Mouse (Mus musculus): ENCODE results near the gene Sspn. TPM values are rescaled to one million over a fixed set of nuclear protein-coding genes. Genes with fewer than 3 reads are reported as not detected.

The Sspn gene
- polyA plus RNA-seq, 1 experiment: 2.2 TPM

DNA sequence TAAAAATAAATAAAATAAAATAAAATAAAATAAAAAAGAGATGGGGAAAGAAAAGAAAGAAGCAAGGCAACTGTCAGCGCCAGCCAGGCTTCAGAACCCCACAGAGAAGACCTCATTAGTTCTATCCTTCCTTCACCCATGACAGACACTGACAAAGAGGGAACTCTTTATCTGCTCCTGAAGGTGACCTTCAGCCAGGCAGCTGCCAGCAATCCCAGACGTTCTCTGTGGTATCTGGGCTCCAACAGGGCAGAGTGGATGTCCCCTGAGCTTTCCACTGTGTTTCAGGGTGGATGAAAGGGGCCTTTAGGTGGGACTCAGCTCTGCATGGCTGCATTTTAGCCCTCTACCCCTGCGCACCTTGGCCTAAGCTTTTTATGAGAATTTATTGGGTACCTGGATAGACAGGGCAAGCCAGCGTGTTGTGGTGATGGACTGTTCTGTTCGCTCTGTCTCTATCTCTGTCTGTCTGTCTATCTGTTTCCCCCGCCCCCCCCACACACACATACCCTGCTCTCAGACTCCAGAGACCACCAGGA is 26.1 kb downstream of the Sspn start:
- no peak for DNase-seq (ENCODE audit: low read depth)
- TF ChIP-seq POLR2A (IDR thresholded peaks at IDR 0.05; ENCODE audit: borderline replicate concordance, extremely low read depth, insufficient read depth, insufficient read length, poor library complexity, severe bottlenecking): no peak
- TF ChIP-seq CTCF (IDR thresholded peaks at IDR 0.05; ENCODE audit: borderline replicate concordance, extremely low read depth, insufficient read depth, insufficient read length): no peak

DNA sequence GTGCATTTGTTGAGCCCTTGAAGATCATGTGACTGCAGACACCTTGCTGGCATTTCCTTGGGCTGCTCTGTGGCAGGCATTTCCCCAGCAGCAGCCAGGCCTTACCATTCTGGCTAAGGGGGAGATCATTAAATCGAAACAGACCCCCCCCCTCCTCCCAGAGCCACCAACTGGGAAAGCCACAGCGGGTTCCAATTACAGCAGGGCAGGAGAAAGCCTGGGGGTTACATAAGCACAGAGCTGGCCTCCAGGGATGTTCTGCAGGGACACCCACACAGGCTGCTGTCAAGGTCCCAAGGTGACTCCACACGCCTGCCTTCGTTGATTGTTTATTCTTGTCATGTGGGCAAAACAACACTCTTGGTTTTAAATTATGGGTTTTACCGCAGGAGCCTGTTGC is 26.6 kb downstream of the Sspn start:
- no peak for TF ChIP-seq POLR2A (IDR thresholded peaks at IDR 0.05; ENCODE audit: borderline replicate concordance, extremely low read depth, insufficient read depth, insufficient read length, poor library complexity, severe bottlenecking)
- TF ChIP-seq CTCF (IDR thresholded peaks at IDR 0.05; ENCODE audit: borderline replicate concordance, extremely low read depth, insufficient read depth, insufficient read length): no peak

DNA sequence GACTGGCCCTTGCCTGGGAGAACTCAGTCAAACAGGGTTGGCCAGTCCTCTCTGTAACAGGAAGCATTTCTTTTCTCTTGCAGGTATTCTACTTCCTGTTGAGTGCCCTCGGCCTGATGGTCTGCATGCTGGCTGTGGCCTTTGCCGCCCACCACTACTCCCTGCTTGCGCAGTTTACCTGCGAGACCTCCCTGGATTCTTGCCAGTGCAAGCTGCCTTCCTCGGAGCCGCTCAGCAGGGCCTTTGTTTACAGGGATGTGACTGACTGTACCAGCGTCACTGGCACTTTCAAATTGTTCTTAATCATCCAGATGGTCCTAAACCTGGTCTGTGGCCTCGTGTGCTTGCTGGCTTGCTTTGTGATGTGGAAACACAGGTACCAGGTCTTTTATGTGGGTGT is 29.6 kb downstream of the Sspn start:
- TF ChIP-seq CTCF (IDR thresholded peaks at IDR 0.05; ENCODE audit: borderline replicate concordance, extremely low read depth, insufficient read depth, insufficient read length) (no peak), POLR2A (IDR thresholded peaks at IDR 0.05; ENCODE audit: borderline replicate concordance, extremely low read depth, insufficient read depth, insufficient read length, poor library complexity, severe bottlenecking) (no peak)
- DNase-seq (ENCODE audit: low read depth): no peak

More for the DNA sequence above, 26.6 kb downstream of the Sspn start:
- no peak for DNase-seq (ENCODE audit: low read depth)

DNA sequence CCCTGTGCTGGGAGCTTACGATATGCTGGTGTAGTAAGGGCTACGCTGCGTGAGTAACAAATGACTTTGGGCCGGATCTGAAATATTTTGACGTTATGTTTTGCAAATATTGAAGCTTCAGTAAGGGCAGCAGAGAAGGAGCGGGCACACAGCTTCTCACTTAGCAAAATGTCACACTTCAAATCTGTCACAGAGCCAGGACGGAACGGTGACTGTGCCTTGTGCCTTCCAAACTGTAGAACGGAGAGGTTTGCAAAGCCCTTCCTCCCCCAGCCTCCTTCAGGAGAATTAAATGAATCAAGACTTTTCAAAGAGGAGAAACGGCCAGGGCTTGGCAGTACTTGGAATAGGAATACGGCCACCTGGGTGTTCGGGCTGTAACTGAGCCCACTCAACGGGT is 32.5 kb downstream of the Sspn start:
- TF ChIP-seq CTCF (IDR thresholded peaks at IDR 0.05; ENCODE audit: borderline replicate concordance, extremely low read depth, insufficient read depth, insufficient read length) (no peak), POLR2A (IDR thresholded peaks at IDR 0.05; ENCODE audit: borderline replicate concordance, extremely low read depth, insufficient read depth, insufficient read length, poor library complexity, severe bottlenecking) (no peak)
- DNase-seq (ENCODE audit: low read depth): no peak

DNA sequence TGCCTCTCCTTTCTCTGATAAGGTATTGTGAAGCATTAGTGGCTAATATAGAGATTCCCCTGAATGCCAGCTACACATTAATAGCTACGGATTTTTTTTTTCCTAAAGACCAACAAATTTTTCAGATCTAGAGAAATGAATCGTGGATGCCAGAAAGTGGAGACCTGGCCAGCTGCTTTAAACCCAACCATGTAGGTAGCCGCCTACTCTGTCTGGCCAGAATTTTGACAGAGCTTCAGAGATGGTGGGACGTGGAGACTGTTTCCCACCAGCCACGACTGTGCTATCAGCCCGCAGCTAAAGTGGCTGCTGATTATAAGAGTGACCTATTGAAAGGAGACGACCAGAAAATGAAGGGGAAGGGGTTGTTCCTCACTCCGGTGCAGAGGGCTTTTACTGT is 36.3 kb downstream of the Sspn start:
- DNase-seq (ENCODE audit: low read depth): no peak
- no peak for TF ChIP-seq POLR2A (IDR thresholded peaks at IDR 0.05; ENCODE audit: borderline replicate concordance, extremely low read depth, insufficient read depth, insufficient read length, poor library complexity, severe bottlenecking)

DNA sequence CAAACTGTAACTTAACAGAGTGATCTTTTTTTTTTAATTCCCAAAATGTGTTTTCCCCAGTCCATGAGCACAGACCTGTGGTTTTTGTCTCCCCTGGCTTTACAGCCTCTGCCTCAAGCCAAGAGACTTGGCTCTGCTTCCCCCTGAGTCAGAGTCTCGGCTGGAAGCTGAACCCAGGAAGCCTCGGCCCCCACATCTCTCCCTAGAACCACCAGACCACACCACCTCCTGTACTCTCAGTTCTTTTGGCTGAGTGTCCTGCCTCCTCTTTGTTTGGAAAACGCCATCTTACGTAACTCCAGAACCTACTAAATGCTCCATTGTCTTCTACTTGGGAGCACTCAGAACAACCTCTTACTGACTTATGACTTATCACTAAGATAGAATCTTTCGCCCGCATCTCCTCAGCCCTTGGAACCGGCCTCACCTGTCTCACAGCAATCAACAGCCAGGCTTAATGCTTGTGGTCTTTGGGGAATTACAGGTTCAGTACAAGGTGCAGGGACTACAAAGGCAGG is 36.9 kb downstream of the Sspn start:
- no peak for DNase-seq (ENCODE audit: low read depth)

DNA sequence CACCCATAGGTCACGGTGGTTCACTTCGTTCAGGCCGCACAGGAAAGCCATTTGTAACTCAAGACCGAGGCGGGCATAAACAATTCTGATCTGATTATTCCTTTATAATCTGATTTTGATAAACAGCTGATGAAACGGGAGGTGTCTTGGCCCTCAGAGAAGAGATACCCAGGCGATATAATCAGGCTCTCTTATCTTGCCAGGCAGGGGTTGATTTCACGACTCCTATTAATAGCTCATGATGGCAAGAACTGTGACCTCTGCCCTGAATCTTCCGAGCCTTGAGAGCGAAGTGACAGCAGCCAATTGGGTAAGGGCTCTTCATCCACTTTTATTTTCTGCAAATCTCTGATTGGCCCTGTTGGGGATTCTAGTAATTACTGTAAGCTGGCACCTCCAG is 37.4 kb downstream of the Sspn start:
- peak; percentile 42 for DNase-seq (ENCODE audit: low read depth)
- TF ChIP-seq POLR2A (IDR thresholded peaks at IDR 0.05; ENCODE audit: borderline replicate concordance, extremely low read depth, insufficient read depth, insufficient read length, poor library complexity, severe bottlenecking): no peak
- no peak for TF ChIP-seq CTCF (IDR thresholded peaks at IDR 0.05; ENCODE audit: borderline replicate concordance, extremely low read depth, insufficient read depth, insufficient read length)

More for the DNA sequence above, 36.9 kb downstream of the Sspn start:
- TF ChIP-seq CTCF (IDR thresholded peaks at IDR 0.05; ENCODE audit: borderline replicate concordance, extremely low read depth, insufficient read depth, insufficient read length): no peak
- no peak for TF ChIP-seq POLR2A (IDR thresholded peaks at IDR 0.05; ENCODE audit: borderline replicate concordance, extremely low read depth, insufficient read depth, insufficient read length, poor library complexity, severe bottlenecking)

DNA sequence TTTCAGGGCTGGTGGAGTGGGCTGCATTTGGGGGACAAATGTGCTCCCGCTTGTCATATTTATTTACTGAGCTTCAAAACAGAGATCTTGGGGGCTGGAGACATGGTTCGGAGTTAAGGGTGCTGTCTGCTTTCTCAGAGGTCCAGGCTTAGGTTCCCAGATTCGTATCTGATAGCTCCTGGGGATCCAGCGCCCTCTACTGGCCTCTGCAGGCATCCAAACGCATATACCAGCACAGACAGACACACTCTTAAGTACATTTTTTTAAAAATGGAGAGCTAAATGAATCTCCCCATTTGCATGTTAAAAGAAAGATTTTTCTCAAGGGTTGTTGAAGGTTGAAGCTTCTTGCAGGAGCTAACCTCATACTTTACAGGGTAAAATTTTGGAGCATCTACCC is 38.1 kb downstream of the Sspn start:
- no peak for DNase-seq (ENCODE audit: low read depth)
- TF ChIP-seq CTCF (IDR thresholded peaks at IDR 0.05; ENCODE audit: borderline replicate concordance, extremely low read depth, insufficient read depth, insufficient read length) (peak; percentile 29; the same call in 1 of the 2 replicates), POLR2A (IDR thresholded peaks at IDR 0.05; ENCODE audit: borderline replicate concordance, extremely low read depth, insufficient read depth, insufficient read length, poor library complexity, severe bottlenecking) (no peak)

DNA sequence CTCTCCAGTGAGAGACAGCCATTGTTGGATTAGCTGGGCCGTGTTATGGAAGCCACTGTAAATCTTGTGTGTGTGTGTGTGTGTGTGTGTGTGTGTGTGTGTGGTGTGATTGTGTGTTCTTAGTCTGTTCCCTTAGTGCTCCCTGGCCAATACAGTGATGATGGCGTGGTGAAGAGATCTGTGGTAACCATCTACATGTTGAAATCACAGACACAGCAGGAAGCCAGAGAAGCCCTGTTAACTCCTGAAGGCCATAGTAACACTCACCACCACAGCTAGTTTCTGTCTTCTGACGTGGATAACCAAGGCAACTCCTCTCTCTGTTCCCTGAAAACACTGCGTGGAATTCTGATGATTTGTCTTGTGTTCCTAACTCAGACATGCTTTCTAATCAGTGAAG is 40.7 kb downstream of the Sspn start:
- no peak for DNase-seq (ENCODE audit: low read depth)

DNA sequence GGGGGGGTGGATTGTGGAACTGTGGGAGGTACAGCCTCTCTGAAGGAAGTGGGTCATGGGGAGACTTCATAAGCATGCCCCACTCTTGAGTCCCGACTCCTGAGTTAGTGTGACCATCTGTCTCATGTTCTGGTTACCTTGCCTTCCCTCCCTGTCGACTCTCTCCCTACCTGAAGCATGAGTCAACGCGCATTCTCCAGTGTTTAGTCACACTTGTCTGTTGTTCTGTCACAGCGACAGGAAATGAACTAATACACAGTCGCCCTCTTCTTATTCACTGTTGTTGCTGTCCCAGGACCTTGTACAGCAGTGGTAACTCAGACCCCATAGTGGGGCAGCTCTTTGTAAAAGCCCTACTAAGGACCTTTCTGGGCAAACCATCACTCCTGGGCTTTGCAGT is 41.4 kb downstream of the Sspn start:
- DNase-seq (ENCODE audit: low read depth): no peak
- TF ChIP-seq POLR2A (IDR thresholded peaks at IDR 0.05; ENCODE audit: borderline replicate concordance, extremely low read depth, insufficient read depth, insufficient read length, poor library complexity, severe bottlenecking) (no peak), CTCF (IDR thresholded peaks at IDR 0.05; ENCODE audit: borderline replicate concordance, extremely low read depth, insufficient read depth, insufficient read length) (no peak)

More for the DNA sequence above, 40.7 kb downstream of the Sspn start:
- TF ChIP-seq CTCF (IDR thresholded peaks at IDR 0.05; ENCODE audit: borderline replicate concordance, extremely low read depth, insufficient read depth, insufficient read length): no peak
- no peak for TF ChIP-seq POLR2A (IDR thresholded peaks at IDR 0.05; ENCODE audit: borderline replicate concordance, extremely low read depth, insufficient read depth, insufficient read length, poor library complexity, severe bottlenecking)

DNA sequence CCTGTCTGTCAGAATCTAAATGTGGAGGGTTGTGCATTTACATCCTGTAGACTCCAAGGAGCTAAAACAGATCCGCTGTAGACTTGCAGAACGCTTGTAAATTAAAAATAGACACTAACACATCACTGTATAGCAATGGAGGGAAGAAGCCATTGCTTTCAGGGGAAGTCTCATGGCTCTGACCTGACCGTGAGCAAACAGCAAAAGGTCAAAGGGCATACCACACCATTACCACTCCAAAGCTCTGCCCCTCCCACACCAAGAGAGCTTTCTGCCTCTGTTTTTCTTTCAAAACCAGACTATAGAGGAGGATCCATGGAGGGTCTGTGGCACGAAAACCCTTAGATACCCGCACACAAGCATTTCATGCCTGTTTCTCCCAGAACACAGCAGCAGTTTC is 41.9 kb downstream of the Sspn start:
- DNase-seq (ENCODE audit: low read depth): no peak
- no peak for TF ChIP-seq CTCF (IDR thresholded peaks at IDR 0.05; ENCODE audit: borderline replicate concordance, extremely low read depth, insufficient read depth, insufficient read length)
- TF ChIP-seq POLR2A (IDR thresholded peaks at IDR 0.05; ENCODE audit: borderline replicate concordance, extremely low read depth, insufficient read depth, insufficient read length, poor library complexity, severe bottlenecking): no peak

DNA sequence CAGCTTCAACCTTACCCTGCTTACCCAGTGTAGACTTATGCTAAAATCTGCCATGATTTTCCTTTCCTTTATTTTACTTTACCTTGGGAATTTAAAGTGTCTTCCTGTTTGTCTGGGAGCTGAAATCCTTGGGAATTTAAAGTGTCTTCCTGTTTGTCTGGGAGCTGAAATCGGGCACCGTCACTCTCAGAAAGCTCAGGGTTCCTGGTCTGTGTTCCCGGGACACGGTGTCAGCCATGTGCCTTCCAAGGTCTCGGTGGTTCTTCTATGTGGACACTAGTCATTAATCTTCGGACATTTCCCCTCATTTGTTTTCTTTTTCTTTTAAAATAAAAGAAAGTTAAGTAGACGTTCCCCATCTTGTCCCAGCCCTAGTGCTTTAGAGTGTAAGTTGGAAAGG is 43.3 kb downstream of the Sspn start:
- DNase-seq (ENCODE audit: low read depth): no peak
- no peak for TF ChIP-seq POLR2A (IDR thresholded peaks at IDR 0.05; ENCODE audit: borderline replicate concordance, extremely low read depth, insufficient read depth, insufficient read length, poor library complexity, severe bottlenecking)
- TF ChIP-seq CTCF (IDR thresholded peaks at IDR 0.05; ENCODE audit: borderline replicate concordance, extremely low read depth, insufficient read depth, insufficient read length): no peak
